Mouse (Mus musculus) spleen, postnatal 36 days (tissue): Measurements from ENCODE around the gene Uap1.

Source experiments
- DNase-seq, 2 experiments: peaks; one replicate each; pipeline ENCODE4 v3.0.0; 2022; ENCODE audit warnings: low spot score in 2 of 2, mixed read lengths in 1 of 2

The Uap1 gene

GRCm38 (mm10) chr1:170174814-170175332, at the start of gene Uap1:
Gene Uap1 (minus strand): TSS chr1:170174957.
- peak; percentile 99 for DNase-seq

- no peak for DNase-seq
These were observed 48.5 kb upstream of the Uap1 start for GRCm38 (mm10) chr1:170223276-170223675.

- DNase-seq, result no peak
These were observed 45.6 kb upstream of the Uap1 start for GRCm38 (mm10) chr1:170220351-170220750.

- DNase-seq, result peak; percentile 29 to 33
These were observed 43.5 kb upstream of the Uap1 start for GRCm38 (mm10) chr1:170218091-170218884.

GRCm38 (mm10) chr1:170215590-170215989, 40.8 kb upstream of the Uap1 start:
- DNase-seq, result no peak

GRCm38 (mm10) chr1:170214757-170215522, 40.2 kb upstream of the Uap1 start, which contains the start of gene Uhmk1:
Gene Uhmk1 (minus strand): TSS chr1:170215397.
- DNase-seq, result peak; percentile 89 to 92

GRCm38 (mm10) chr1:170214383-170214756, 39.6 kb upstream of the Uap1 start:
- no peak for DNase-seq

- DNase-seq, result peak; percentile 25 to 36
These were observed 38.6 kb upstream of the Uap1 start for GRCm38 (mm10) chr1:170213181-170213879.

- no peak for DNase-seq
These were observed 31.6 kb upstream of the Uap1 start for GRCm38 (mm10) chr1:170206395-170206794.

GRCm38 (mm10) chr1:170200379-170200778, 25.6 kb upstream of the Uap1 start:
- no peak for DNase-seq

GRCm38 (mm10) chr1:170196211-170196610, 21.5 kb upstream of the Uap1 start:
- no peak for DNase-seq

- no peak for DNase-seq
These were observed 17.2 kb upstream of the Uap1 start for GRCm38 (mm10) chr1:170191925-170192324.

GRCm38 (mm10) chr1:170190225-170190624, 15.5 kb upstream of the Uap1 start:
- DNase-seq, result no peak

- no peak for DNase-seq
These were observed 13.8 kb upstream of the Uap1 start for GRCm38 (mm10) chr1:170188601-170189000.

- no peak for DNase-seq
These were observed 11.8 kb upstream of the Uap1 start for GRCm38 (mm10) chr1:170186531-170186930.

GRCm38 (mm10) chr1:170185137-170185536, 10.4 kb upstream of the Uap1 start:
- DNase-seq, result no peak

GRCm38 (mm10) chr1:170182706-170183105, 7.9 kb upstream of the Uap1 start:
- DNase-seq, result no peak

GRCm38 (mm10) chr1:170176661-170177239, 2.0 kb upstream of the Uap1 start:
- DNase-seq, result no peak

GRCm38 (mm10) chr1:170175848-170176247, 1.1 kb upstream of the Uap1 start:
- no peak for DNase-seq

- peak in 1 of 2 experiments; percentile 4 for DNase-seq
These were observed 555 bp downstream of the Uap1 start for GRCm38 (mm10) chr1:170173991-170174813.

GRCm38 (mm10) chr1:170167781-170168180, 7.0 kb downstream of the Uap1 start:
- no peak for DNase-seq
